Mouse (Mus musculus) small intestine, adult 2 months (tissue): Measurements from ENCODE around the gene AY358078.
"Not testable (repeated sequence)": the region's sequence is repeated elsewhere in the genome, so short reads cannot be mapped to it uniquely, and the experiment has no call there.

Experiments used
- CTCF ChIP-seq: fragments of 200-500 bp; IDR thresholded peaks from 2 replicates; pipeline ENCODE4 v1.5.1; 2012; ENCODE audit warnings: low read depth, mild to moderate bottlenecking, control low read depth, inconsistent platforms, low read length, moderate library complexity, mixed read lengths; ENCODE audit not compliant: insufficient replicate concordance, insufficient read length; ENCODE audit errors: extremely low read depth
- POLR2A ChIP-seq: fragments of 200-500 bp; IDR thresholded peaks from 2 replicates; pipeline ENCODE4 v1.6.1; 2012; ENCODE audit warnings: low read depth, mild to moderate bottlenecking, control low read depth, inconsistent platforms, low read length, moderate library complexity

- TF ChIP-seq CTCF, POLR2A: not testable (repeated sequence)
Measured at GRCm38 (mm10) chr14:51771378-51771777, 28.5 kb upstream of the AY358078 start.
